Mouse (Mus musculus): ENCODE results near the gene Traip. TPM values are rescaled to one million over a fixed set of nuclear protein-coding genes. Genes with fewer than 3 reads are reported as not detected.

Gene Traip
- total RNA-seq, 2 experiments from 2014 or later, result 3.3 to 4.0 TPM

- DNase-seq, result no peak
- intact Hi-C loops (cut with DNase I), result no loop called here
These were observed 17.7 kb upstream of the Traip start for GRCm38 (mm10) chr9:107932221-107932620.

- no peak for DNase-seq
- intact Hi-C loops (cut with DNase I), result no loop called here
These were observed 15.8 kb upstream of the Traip start for GRCm38 (mm10) chr9:107934146-107934545.

DNA sequence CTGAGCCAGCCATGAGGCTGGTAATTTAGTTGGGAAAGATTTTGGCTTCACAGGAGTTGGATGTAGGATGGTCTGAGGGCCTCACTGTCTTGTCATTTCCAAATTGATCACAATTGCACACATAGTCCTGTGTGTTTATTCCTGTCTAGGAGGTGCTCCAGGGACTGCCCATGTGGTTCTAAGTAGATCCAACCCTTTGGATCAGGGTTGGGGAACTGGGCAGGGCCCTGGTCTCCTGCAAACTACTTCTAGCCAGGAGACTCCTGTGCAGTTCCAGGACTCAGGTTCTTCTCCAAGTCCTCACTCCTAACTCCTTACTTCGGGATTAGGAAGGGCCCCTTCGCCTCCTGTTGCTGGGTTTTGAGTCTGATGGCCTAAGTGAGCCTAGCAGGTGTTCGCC is 14.6 kb upstream of the Traip start, which contains the start of gene Camkv:
Camkv (plus strand) TSS at position 301 of the 400 bp plus-strand sequence.
- intact Hi-C loops (cut with DNase I), result no loop called here
- no peak for DNase-seq

DNA sequence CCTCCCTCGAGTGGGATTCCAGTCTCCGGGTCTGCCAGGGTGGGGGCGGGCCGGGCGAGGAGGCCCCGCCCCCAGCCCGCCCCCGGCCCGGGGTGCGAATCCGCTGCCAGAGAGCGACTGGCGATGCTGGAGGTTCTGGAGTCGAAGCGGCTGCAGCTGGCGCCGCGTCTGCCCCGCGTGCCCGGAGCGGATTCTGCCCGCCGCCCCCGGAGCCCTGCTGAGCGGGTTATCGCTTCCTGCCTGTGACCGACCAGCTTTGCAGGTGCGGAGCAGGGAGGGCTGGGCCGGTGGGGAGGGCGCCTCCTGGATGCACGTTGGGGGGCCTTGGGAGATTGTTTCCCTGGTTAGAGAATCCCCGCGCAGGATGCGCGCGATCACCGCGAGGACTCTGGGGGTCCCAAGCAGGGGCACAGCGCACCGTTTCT is 14.1 kb upstream of the Traip start:
- intact Hi-C loops (cut with DNase I), result no loop called here
- DNase-seq, result no peak

DNA sequence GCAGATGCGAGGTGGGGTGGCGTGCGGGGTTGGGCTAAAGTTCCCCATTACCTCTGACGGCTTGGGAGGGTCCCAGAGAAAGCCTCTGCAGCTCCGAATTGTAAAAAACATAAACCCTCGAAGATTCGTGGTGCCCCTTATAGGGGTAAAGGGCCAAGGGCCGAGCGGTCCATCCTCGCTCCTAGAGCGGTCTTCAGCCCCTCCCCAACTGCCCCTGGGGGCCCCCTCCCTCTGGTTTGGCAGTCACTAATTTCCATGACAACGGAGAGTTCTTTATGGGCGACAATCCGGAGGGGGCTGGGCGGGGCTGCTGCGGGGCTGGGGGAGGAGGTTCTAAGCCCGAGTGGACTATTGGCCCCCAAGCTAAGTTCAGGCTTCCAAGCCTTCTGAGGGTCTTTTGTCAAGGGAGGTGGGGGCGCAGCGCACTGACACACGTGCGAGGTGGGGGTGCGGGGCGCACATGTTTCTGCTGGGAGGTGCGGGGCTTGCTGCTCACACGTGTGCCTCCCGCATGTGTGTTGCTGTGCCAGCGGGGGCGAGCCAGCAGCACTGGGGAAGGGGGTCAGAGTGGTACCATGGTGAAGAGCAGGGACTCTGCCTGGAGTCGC is 13.6 kb upstream of the Traip start:
- intact Hi-C loops (cut with DNase I), result no loop called here
- no peak for DNase-seq

DNA sequence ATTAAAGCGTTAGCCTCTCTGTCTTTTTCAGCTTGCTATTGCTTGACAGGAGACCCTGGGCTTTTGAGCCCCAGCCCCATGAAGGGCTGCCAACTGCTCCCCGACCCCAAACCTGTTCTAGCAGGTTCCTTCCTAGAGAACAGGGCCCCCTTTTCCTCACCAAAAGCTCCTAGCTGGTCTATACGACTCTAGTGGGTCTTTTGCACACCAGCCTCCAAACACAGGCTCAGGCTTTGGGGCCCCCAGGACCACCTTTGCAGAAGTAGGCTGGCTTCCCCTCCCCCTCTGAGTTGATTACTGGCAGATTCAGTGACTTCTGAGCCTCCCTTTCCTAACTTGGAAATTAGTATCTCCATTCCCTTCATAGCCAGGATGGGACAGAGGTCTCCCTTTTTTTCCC is 13.1 kb upstream of the Traip start:
- no peak for DNase-seq
- intact Hi-C loops (cut with DNase I), result no loop called here

- no peak for DNase-seq
- intact Hi-C loops (cut with DNase I), result no loop called here
These were observed 2.4 kb upstream of the Traip start for GRCm38 (mm10) chr9:107947241-107948194.

- DNase-seq, result no peak
- intact Hi-C loops (cut with DNase I), result no loop called here
These were observed 583 bp upstream of the Traip start for GRCm38 (mm10) chr9:107949184-107949921.

GRCm38 (mm10) chr9:107950460-107951355 is 772 bp downstream of the Traip start:
- intact Hi-C loops (cut with DNase I), result no loop called here

DNA sequence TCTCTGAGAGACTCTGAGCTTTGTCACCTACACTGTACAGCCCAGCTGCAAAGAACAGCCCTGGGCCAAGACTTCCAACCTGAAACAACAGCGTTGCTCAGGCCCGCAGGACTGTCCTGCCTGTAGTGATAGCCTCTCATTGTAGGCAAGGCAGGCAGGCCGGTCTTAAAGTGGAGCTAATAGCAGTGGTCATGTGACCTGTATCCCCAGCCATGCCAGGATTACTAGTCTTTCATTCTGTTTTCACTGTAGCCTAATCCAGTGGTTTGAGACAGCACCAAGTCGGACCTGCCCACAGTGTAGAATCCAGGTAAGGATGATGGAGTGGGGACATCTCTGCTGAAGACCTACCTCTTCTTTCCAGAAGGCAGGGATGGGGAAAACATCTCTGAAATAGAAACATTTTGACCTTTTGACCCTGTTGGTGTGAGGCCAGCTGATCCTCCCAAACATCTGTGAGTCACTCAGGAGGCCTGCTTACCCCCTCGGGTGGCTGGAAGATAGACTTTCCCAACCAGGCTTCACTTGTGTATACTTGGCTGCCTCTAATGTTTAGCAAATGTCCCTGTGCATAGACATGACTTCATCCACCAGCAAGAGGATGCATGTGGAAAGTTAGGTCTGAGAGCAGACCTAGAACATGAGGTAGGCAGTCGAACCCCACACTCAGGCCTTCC is 5.8 kb downstream of the Traip start:
- DNase-seq, result no peak
- intact Hi-C loops (cut with DNase I), result no loop called here

More at GRCm38 (mm10) chr9:107950460-107951355, 772 bp downstream of the Traip start:
- DNase-seq, result peak; percentile 93 to 96

DNA sequence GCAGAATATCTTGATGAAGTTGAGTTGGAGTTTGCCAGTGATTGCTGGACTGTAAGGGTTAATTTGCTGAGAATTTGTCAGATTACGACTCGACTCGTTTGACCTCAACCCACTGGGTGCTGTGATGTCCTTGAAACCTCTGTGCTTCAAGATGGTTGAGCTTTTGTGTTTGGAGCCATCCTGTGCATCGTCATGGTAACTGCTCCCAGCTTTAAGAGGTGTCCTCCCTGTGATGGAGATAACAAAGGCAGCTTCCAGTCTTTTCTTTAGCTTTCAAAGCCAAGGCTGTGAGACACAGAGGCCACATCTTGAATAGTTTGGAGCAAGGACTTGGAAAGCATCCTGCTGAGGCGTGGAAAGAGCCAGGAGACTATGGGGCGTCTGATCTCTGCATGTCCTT is 7.2 kb downstream of the Traip start:
- intact Hi-C loops (cut with DNase I), result no loop called here

GRCm38 (mm10) chr9:107959896-107960295 is 10.0 kb downstream of the Traip start:
- DNase-seq, result no peak
- intact Hi-C loops (cut with DNase I), result no loop called here

More for the DNA sequence above, 7.2 kb downstream of the Traip start:
- DNase-seq, result no peak

GRCm38 (mm10) chr9:107960928-107961327 is 11.0 kb downstream of the Traip start:
- no peak for DNase-seq
- intact Hi-C loops (cut with DNase I), result no loop called here

GRCm38 (mm10) chr9:107961351-107961762 is 11.4 kb downstream of the Traip start:
- intact Hi-C loops (cut with DNase I), result no loop called here
- no peak for DNase-seq

DNA sequence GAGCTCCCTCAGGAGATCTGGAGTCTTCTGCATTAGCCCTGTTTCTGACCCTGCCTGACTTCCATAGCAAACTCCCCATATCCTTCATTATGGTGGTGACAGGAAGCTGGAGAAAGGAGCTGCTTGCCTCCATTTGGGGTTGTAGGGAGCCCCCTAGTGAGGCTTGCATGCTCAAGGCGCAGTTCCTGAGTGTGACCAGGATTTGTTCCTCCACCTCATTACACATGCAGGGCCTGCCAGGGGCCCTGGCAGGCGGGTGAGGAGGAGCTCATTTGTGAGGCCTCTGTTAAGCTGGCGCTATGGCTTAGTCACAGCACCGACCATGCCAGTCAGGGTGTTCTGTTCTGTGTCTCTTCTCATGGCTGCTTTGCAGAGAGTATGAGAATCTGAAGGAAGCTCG is 11.9 kb downstream of the Traip start:
- intact Hi-C loops (cut with DNase I), result loop anchor here (1.0 kb wide), 1 partner anchor 58 kb away; no protein-coding TSS in a partner anchor
- peak; percentile 54 to 59 for DNase-seq

DNA sequence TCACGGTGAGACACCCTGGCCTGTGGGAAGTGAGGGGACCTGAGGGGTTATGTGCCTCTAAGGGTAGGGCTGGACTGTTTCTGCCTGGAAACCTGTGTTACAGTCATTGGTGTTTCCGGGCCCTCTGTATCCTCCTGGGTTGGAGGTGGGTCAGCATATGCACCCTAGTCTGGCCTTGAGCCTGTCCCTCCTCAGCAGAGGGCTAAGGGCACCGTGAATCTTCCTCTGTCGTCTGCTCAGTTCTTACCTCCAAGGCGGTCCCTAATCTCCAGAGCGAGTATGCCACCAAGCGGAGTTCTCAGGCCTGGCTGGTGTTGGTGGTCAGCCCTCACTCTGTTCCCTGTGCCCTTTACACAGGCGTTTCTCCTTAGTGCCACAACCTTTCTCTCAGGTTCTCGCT is 13.0 kb downstream of the Traip start:
- no peak for DNase-seq
- intact Hi-C loops (cut with DNase I), result loop anchor here (1.0 kb wide), 3 partner anchors 23 to 102 kb away; no protein-coding TSS in a partner anchor

DNA sequence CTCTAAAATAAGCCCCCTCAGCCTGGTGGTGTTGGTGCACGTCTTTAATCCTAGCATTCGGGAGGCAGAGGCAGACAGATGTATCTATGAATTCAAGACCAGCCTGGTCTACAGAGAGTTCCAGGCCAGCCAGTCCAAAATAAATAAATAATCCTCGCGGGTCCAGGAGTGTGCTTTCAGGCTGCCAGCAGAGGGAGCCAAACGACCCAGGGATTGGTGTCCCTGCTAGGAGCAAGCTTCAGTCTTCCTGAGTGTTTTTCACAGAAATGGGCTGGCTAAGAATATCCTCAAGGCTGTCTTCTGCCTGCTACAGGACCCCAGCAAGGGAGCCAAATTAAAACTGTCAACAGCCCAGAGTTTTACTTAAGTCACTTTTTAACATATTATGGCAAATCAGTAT is 13.8 kb downstream of the Traip start:
- intact Hi-C loops (cut with DNase I), result loop anchor here (1.0 kb wide), 3 partner anchors 23 to 102 kb away; partner anchors contain the start of gene Gmppb
- peak; percentile 90 to 93 for DNase-seq

DNA sequence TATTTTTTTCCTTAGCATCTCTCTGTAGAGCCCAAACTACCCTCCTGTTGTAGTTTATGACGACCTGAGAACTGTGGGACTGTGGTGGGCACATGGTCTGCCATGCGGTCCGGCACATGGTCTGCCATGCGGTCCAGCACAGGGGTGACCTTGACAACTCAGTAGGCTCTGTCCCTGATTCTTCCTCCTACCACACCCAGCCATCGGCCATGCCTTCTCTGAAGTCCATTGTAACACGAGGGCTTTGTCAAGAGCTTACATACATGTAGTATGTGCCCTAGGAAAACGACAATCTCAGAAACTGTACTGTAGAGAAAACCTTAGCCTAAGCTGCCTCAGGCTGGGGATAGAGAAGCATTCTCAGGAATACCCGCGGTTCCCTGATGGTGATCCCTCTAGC is 14.7 kb downstream of the Traip start:
- DNase-seq, result no peak
- intact Hi-C loops (cut with DNase I), result loop anchor here (1.0 kb wide), 1 partner anchor 85 kb away; the partner anchor contains the start of gene Gmppb

- intact Hi-C loops (cut with DNase I), result loop anchor here (1.0 kb wide), 1 partner anchor 16 kb away; no protein-coding TSS in a partner anchor
These were observed 16.7 kb downstream of the Traip start for GRCm38 (mm10) chr9:107966676-107967075.

More at GRCm38 (mm10) chr9:107966676-107967075, 16.7 kb downstream of the Traip start:
- no peak for DNase-seq

Measured in heart, postnatal 10 days (tissue).